Mouse (Mus musculus) pancreas, adult 10 weeks (tissue): Measurements from ENCODE around the gene Cblb. TPM values are rescaled to one million over a fixed set of nuclear protein-coding genes. Genes with fewer than 3 reads are reported as not detected.

Source experiments
- polyA plus RNA-seq: library from polyadenylated mRNA; stranded (reverse); fragments of 350-450 nt; fragmentation: Illumina TruSeq; extraction: RNeasy Lipid Tissue Mini Kit (QIAGEN cat#74804); gene quantifications from one replicate; pipeline ENCODE4 v1.2.3, GENCODE M21; 2015; ENCODE audit warnings: low read depth, low replicate concordance; ENCODE audit not compliant: insufficient read depth

Gene Cblb
- 2.6 TPM for polyA plus RNA-seq

GRCm38 (mm10) chr16:52031091-52031689, at the start of gene Cblb:
TSS of gene Cblb (plus strand) at chr16:52031225.

